Mouse (Mus musculus) spleen, adult 10 weeks (tissue): ENCODE data around the gene Tmprss11g. TPM values are rescaled to one million over a fixed set of nuclear protein-coding genes. Genes with fewer than 3 reads are reported as not detected.

Experiments
- polyA plus RNA-seq: library from polyadenylated mRNA; stranded (reverse); fragments of 350-450 nt; fragmentation: Illumina TruSeq; extraction: RNeasy Lipid Tissue Mini Kit (QIAGEN cat#74804); gene quantifications from one replicate; pipeline ENCODE4 v1.2.3, GENCODE M21; 2015; ENCODE audit warnings: low replicate concordance; ENCODE audit not compliant: insufficient read depth

The Tmprss11g gene
- not detected for polyA plus RNA-seq

DNA sequence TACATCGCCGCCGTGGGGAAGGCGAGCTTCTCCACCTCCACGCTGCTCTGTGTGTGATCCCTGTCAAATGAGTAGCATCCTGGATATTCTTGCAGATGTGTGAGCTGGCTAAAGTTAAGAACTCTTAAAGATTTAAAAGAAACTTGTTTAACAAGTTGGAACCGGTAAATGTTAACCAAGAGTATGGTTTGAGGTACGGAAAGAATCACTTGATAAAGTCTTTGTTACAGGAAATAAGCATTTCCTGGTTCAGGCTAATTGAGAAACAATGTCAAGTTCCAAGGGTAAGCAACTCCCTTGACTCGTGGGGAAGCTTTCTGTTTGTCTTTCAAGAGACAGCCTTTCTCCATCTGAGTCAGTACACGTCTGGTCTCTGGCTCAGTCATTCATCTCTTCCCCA is at the start of gene Tmprss11g:
Tmprss11g (minus strand) TSS at position 101 of the 400 bp plus-strand sequence.

DNA sequence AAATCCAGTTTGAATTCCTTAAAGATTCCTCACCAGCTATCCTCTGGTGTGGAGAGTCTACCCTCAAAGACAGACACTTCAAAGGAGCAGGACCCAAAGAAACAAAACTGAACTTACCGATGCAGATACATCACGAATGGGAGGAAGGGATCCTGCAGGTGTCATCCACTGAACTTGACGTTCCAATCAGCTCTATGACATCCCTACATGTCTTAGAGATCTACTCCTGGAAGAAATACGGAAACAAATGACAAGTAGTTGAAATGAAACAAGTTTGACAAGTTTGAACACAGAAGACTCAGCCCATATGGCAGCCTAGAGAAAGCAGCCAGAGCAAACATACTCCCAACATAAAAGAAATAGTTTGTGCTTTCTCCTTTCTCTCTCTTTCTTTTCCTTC is 49.5 kb downstream of the Tmprss11g start, which contains the start of gene Tmprss11a:
Tmprss11a (minus strand) TSS at position 101 of the 400 bp plus-strand sequence.

Other genes with a start within 250 kb of the Tmprss11g start
- gene Tmprss11c, start 229.3 kb downstream of the Tmprss11g start, polyA plus RNA-seq = not detected
- 0.43 TPM for gene Tmprss11d, start 145.2 kb downstream of the Tmprss11g start, polyA plus RNA-seq
- gene Tmprss11a, start 49.6 kb downstream of the Tmprss11g start, polyA plus RNA-seq = not detected
- gene Tmprss11f, start 113.8 kb upstream of the Tmprss11g start, polyA plus RNA-seq = not detected
- gene Tmprss11b, start 157.8 kb upstream of the Tmprss11g start, polyA plus RNA-seq = not detected
- gene Tmprss11e, start 227.2 kb upstream of the Tmprss11g start, polyA plus RNA-seq = not detected